Mouse (Mus musculus) forebrain, embryonic 15.5 days (tissue): ENCODE results near the gene Cd9. TPM values are rescaled to one million over a fixed set of nuclear protein-coding genes. Genes with fewer than 3 reads are reported as not detected.
"Not testable (repeated sequence)": the region's sequence is repeated elsewhere in the genome, so short reads cannot be mapped to it uniquely, and the experiment has no call there.

ENCODE experiments used
- ATAC-seq: fragments of 200-750 bp; cut with Nextera tagmentation; replicated peaks from 2 replicates; pipeline ENCODE4 v1.8.0; 2017; ENCODE audit warnings: mild to moderate bottlenecking, moderate TSS enrichment, moderate library complexity
- H3K27ac ChIP-seq: fragments of 300-500 bp; sonication (generic); replicated peaks from 2 replicates; pipeline ENCODE4 v1.5.1; 2015; ENCODE audit warnings: mild to moderate bottlenecking, inconsistent platforms
- H3K27me3 ChIP-seq: fragments of 300-500 bp; sonication (generic); 2 replicates; pipeline ENCODE4 v1.6.1; 2015; ENCODE audit warnings: inconsistent platforms
- H3K36me3 ChIP-seq: fragments of 300-500 bp; sonication (generic); 2 replicates; pipeline ENCODE4 v1.6.1; 2015; ENCODE audit warnings: mild to moderate bottlenecking, inconsistent platforms
- H3K4me1 ChIP-seq: fragments of 300-500 bp; sonication (generic); 2 replicates; pipeline ENCODE4 v1.6.1; 2015; ENCODE audit warnings: inconsistent platforms
- H3K4me2 ChIP-seq: fragments of 300-500 bp; sonication (generic); replicated peaks from 2 replicates; pipeline ENCODE4 v1.6.1; 2015; ENCODE audit warnings: mild to moderate bottlenecking, inconsistent platforms
- H3K4me3 ChIP-seq: fragments of 300-500 bp; sonication (generic); 2 replicates; pipeline ENCODE4 v1.5.1; 2015; ENCODE audit warnings: mild to moderate bottlenecking, inconsistent platforms
- H3K9ac ChIP-seq: fragments of 300-500 bp; sonication (generic); replicated peaks from 2 replicates; pipeline ENCODE4 v1.6.1; 2015; ENCODE audit warnings: mild to moderate bottlenecking, inconsistent platforms
- H3K9me3 ChIP-seq: fragments of 300-500 bp; sonication (generic); 2 replicates; pipeline ENCODE4 v1.6.1; 2016; ENCODE audit warnings: inconsistent platforms
- WGBS: fragments of 180-500 bp; shearing (Covaris S2); methylation state at CpG from one replicate; pipeline ENCODE4 v1.1.7; 2015; ENCODE audit warnings: mixed read lengths; 5-methylcytosine and 5-hydroxymethylcytosine counted together
- polyA plus RNA-seq: library from polyadenylated mRNA; unstranded; fragments of >200 nt; fragmentation: Nextera tagmentation; extraction: Ambion mirVana; gene quantifications from 2 replicates; pipeline ENCODE4 v1.2.1, GENCODE M21; 2015

Gene Cd9
- polyA plus RNA-seq, 1 experiment from 2014 or later, result 81.6 TPM

- Histone ChIP-seq H3K9me3 (no peaks in the 10 kb centered on the region), H3K27ac (no peak overlapping the region), H3K27me3 (no peaks in the 10 kb centered on the region), H3K36me3 (no peaks in the 10 kb centered on the region), H3K4me1 (peaks cover 17% of the 10 kb centered on the region), H3K4me3 (peak overlapping the region; percentile 53), H3K9ac (no peak overlapping the region), H3K4me2 (peak overlapping the region; percentile 82)
- WGBS, result 66% methylated on average over 5 of the region's 5 CpGs
- ATAC-seq, result no peak
Measured at GRCm38 (mm10) chr6:125493147-125493546, 1.4 kb downstream of the Cd9 start.

GRCm38 (mm10) chr6:125492664-125493063 is 1.9 kb downstream of the Cd9 start:
- Histone ChIP-seq H3K27me3 (no peaks in the 10 kb centered on the region), H3K36me3 (no peaks in the 10 kb centered on the region), H3K4me1 (peaks cover 17% of the 10 kb centered on the region), H3K9ac (no peak overlapping the region), H3K4me3 (peak overlapping the region; percentile 53; the same call in 1 of the 2 replicates), H3K4me2 (peak overlapping the region; percentile 82), H3K27ac (no peak overlapping the region), H3K9me3 (no peaks in the 10 kb centered on the region)
- WGBS, result 88% methylated on average over 6 of the region's 6 CpGs
- ATAC-seq, result no peak

GRCm38 (mm10) chr6:125492033-125492432 is 2.6 kb downstream of the Cd9 start:
- no peak overlapping the region for H3K9ac ChIP-seq
- no peak overlapping the region for H3K27ac ChIP-seq
- peaks cover 17% of the 10 kb centered on the region for H3K4me1 ChIP-seq
- WGBS, result 75% methylated on average over 9 of the region's 9 CpGs
- no peak for ATAC-seq
- no peak overlapping the region for H3K4me3 ChIP-seq
- peak overlapping the region; percentile 5; the same call in 1 of the 2 replicates for H3K4me2 ChIP-seq
- H3K27me3 ChIP-seq, result no peaks in the 10 kb centered on the region
- no peaks in the 10 kb centered on the region for H3K36me3 ChIP-seq
- no peaks in the 10 kb centered on the region for H3K9me3 ChIP-seq

- Histone ChIP-seq H3K36me3 (no peaks in the 10 kb centered on the region), H3K27me3 (no peaks in the 10 kb centered on the region), H3K4me2 (no peak overlapping the region), H3K4me1 (peaks cover 17% of the 10 kb centered on the region), H3K9ac (no peak overlapping the region), H3K27ac (no peak overlapping the region), H3K4me3 (no peak overlapping the region), H3K9me3 (no peaks in the 10 kb centered on the region)
- no peak for ATAC-seq
- 88% methylated on average over 10 of the region's 10 CpGs for WGBS
Measured at GRCm38 (mm10) chr6:125491393-125491792, 3.2 kb downstream of the Cd9 start.

GRCm38 (mm10) chr6:125489881-125490559 is 4.6 kb downstream of the Cd9 start:
- H3K9ac ChIP-seq, result no peak overlapping the region
- H3K36me3 ChIP-seq, result no peaks in the 10 kb centered on the region
- peaks cover 17% of the 10 kb centered on the region for H3K4me1 ChIP-seq
- no peak overlapping the region for H3K27ac ChIP-seq
- no peaks in the 10 kb centered on the region for H3K27me3 ChIP-seq
- no peak for ATAC-seq
- H3K4me2 ChIP-seq, result no peak overlapping the region
- 83% methylated on average over 11 of the region's 11 CpGs for WGBS
- H3K9me3 ChIP-seq, result no peaks in the 10 kb centered on the region
- no peak overlapping the region for H3K4me3 ChIP-seq

GRCm38 (mm10) chr6:125485589-125485988 is 9.0 kb downstream of the Cd9 start:
- Histone ChIP-seq H3K9me3 (no peaks in the 10 kb centered on the region), H3K4me1 (peaks cover 13% of the 10 kb centered on the region), H3K27ac (no peak overlapping the region), H3K27me3 (no peaks in the 10 kb centered on the region), H3K4me2 (no peak overlapping the region), H3K9ac (no peak overlapping the region), H3K4me3 (no peak overlapping the region), H3K36me3 (no peaks in the 10 kb centered on the region)
- no peak for ATAC-seq
- WGBS, result 63% methylated on average over 4 of the region's 4 CpGs

GRCm38 (mm10) chr6:125484721-125485120 is 9.9 kb downstream of the Cd9 start:
- Histone ChIP-seq H3K27me3 (no peaks in the 10 kb centered on the region), H3K27ac (no peak overlapping the region), H3K4me1 (peaks cover 16% of the 10 kb centered on the region), H3K9ac (no peak overlapping the region), H3K4me2 (no peak overlapping the region), H3K36me3 (no peaks in the 10 kb centered on the region), H3K4me3 (no peak overlapping the region), H3K9me3 (no peaks in the 10 kb centered on the region)
- ATAC-seq, result no peak
- WGBS, result 98% methylated on average over 2 of the region's 2 CpGs

GRCm38 (mm10) chr6:125484313-125484660 is 10.3 kb downstream of the Cd9 start:
- not testable (repeated sequence) for H3K9ac ChIP-seq, ATAC-seq, H3K27me3 ChIP-seq, H3K9me3 ChIP-seq, H3K4me3 ChIP-seq, H3K27ac ChIP-seq, H3K36me3 ChIP-seq, H3K4me2 ChIP-seq
- H3K4me1 ChIP-seq, result peaks cover 16% of the 10 kb centered on the region
- 93% methylated on average over 10 of the region's 10 CpGs for WGBS

- Histone ChIP-seq H3K4me3 (no peak overlapping the region), H3K27me3 (no peaks in the 10 kb centered on the region), H3K4me2 (no peak overlapping the region), H3K9ac (no peak overlapping the region), H3K27ac (no peak overlapping the region), H3K36me3 (no peaks in the 10 kb centered on the region), H3K9me3 (no peaks in the 10 kb centered on the region), H3K4me1 (peaks cover 16% of the 10 kb centered on the region)
- ATAC-seq, result no peak
- 93% methylated on average over 12 of the region's 12 CpGs for WGBS
Measured at GRCm38 (mm10) chr6:125483515-125484312, 10.9 kb downstream of the Cd9 start.

GRCm38 (mm10) chr6:125482427-125482831 is 12.2 kb downstream of the Cd9 start:
- Histone ChIP-seq H3K4me2 (no peak overlapping the region), H3K36me3 (no peaks in the 10 kb centered on the region), H3K27me3 (no peaks in the 10 kb centered on the region), H3K9ac (no peak overlapping the region), H3K27ac (no peak overlapping the region), H3K4me3 (no peak overlapping the region), H3K9me3 (no peaks in the 10 kb centered on the region), H3K4me1 (peaks cover 17% of the 10 kb centered on the region)
- no peak for ATAC-seq
- 63% methylated on average over 5 of the region's 5 CpGs for WGBS

GRCm38 (mm10) chr6:125481667-125482390 is 12.8 kb downstream of the Cd9 start:
- peak overlapping the region; percentile 65; the same call in 1 of the 2 replicates for H3K27ac ChIP-seq
- H3K4me1 ChIP-seq, result peaks cover 23% of the 10 kb centered on the region
- 59% methylated on average over 7 of the region's 7 CpGs for WGBS
- no peak overlapping the region for H3K4me3 ChIP-seq
- no peak overlapping the region for H3K4me2 ChIP-seq
- no peak for ATAC-seq
- H3K9ac ChIP-seq, result no peak overlapping the region
- no peaks in the 10 kb centered on the region for H3K9me3 ChIP-seq
- H3K27me3 ChIP-seq, result no peaks in the 10 kb centered on the region
- H3K36me3 ChIP-seq, result no peaks in the 10 kb centered on the region
